Mouse (Mus musculus) stomach, postnatal 0 days (tissue): ENCODE results near the gene Fxyd3.

Experiments
- CTCF ChIP-seq: IDR thresholded peaks from 2 replicates; pipeline ENCODE4 v1.5.1; 2016; ENCODE audit warnings: antibody characterized with exemption, low read depth, mild to moderate bottlenecking, moderate library complexity
- EP300 ChIP-seq: optimal IDR thresholded peaks from 2 replicates; pipeline ENCODE3; 2016; ENCODE audit warnings: antibody characterized with exemption

- TF ChIP-seq CTCF (peak; percentile 94), EP300 (no peak)
Observed at GRCm38 (mm10) chr7:31077885-31078445, 1.5 kb upstream of the Fxyd3 start.
